Mouse (Mus musculus) urinary bladder, postnatal 14 days (tissue): Measurements from ENCODE around the gene Ears2.

Experiments
- DNase-seq: peaks from one replicate; pipeline ENCODE4 v3.0.0; 2021; ENCODE audit warnings: low spot score

The Ears2 gene

DNA sequence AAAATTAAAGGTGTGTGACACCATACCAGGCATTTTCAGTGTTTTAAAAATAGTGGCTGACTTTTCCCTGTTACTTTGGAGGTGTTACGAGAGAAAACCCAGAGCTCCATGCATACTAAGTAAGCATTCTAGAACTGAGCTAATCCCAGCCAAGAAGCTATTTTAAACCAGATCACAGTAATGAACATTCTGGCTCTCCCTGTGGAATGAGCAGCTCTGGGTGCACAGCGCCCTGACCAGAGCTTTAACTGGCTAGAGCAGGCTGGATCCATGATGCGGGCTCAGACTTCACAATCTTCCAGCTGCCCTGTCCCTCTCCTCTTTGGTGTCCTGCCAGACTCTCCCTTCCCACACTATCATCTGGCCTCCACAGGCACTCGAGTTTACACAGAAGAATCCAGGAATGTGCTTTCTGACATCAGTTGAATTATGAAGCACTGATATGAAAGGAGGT, 21.9 kb downstream of the Ears2 start:
- DNase-seq: peak; percentile 41

DNA sequence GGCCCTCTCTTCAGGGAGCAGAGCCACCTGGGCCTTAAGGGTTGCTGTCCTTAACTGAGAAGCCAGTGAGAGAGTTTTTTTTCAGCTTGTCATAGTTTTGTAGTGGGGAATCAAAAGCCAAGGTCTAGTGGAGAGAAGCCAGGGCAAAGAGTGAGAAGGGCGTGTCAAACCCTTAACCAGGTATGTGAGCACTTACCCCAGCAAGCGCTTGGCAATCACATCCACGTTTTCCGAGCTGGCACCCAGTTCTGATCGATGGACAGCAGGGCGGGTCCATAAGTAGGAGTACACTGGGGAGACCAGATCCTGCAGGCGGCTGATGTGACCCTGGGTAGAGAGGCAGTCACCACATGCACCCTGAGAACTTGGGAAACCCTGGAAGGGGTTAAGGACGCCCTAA, 23.0 kb downstream of the Ears2 start:
- no peak for DNase-seq

DNA sequence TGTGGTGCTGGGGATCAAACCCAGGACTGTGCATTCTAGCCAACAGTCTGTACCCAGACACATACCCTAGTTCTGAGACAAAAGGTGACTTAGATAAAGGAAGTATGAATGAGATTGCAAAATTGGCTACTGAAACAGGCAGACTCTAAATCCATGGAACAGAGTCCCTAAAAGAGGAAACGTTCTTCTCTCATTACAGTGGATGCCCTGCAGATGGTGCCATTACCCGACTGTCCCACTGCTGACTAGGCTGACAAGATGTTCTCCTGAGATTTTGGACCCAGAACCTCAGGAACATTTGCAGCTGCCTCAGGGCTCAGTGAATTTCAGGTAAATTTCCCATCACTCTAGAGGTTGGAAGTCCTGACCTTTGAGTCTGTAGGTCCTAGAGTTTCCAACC, 32.7 kb downstream of the Ears2 start:
- no peak for DNase-seq

DNA sequence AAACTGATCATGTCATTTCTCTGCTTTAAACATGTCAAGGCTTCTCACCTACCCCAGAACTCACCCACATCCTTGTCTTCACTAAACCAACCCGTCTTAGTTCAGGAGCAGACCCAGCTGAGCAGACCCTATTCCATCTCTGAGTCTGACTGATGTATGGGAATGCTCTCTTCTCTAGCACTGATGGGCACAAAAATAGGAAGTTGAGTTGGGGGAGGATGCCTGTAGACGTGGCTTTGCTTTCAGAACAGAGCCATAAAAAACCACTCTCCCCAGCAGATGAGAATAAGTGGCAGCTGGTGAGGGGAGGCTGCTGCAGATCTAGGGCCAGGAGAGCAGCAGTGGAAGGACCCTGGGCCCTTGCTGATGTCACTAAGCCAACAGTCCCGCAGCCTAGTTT, 33.7 kb downstream of the Ears2 start:
- no peak for DNase-seq

DNA sequence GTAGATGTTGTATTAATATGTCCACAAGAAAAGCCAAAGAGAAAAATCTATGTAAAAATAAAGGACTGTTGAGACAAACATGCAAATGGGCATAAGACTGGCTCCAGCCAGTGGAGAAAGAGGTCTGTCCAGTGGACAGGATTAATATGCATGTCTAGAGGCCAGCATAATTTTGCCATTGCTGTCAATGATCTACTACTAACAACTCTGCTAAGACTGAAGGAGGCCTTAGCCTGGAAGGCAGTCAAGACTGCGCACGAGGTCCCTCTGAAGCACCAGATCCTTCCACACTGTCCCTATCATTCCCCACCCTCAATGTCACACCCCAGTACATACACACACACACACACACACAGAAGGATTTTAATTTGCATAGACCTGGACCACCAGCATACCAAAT, 44.9 kb downstream of the Ears2 start:
- DNase-seq: no peak

DNA sequence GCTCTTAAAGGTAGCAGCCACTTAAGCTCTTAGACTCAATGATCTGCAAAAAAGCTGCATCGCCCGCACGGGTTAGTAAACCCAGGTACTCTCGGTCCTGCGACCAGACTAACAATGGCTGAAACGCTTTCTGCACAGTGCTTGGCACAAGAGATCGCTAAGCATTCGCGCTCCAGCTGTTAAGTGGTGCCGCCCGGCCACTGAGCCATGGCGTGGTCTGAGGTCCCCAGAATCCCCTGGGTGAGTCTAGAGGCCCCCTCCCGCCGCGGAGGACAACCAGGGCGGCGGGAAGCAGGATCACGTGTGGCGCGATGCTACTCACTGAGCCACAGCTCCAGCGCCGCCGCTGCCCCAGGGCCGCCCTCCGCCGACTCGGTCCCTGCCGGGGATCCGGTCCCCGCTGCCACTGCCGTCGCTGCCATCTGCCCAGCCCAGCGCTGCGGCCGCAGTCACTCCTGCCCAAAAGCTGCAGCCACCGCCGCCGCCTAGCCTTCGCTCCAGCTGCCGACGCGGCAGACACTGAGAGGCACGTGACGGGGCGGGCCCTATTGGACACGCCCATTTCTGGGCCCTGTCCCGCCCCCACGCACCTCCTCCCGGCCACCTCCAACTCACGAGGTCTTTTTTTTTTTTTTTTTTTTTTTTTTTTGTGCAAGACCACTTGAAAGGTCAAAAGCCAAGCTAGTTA, 46.3 kb downstream of the Ears2 start, which contains the start of gene Gga2:
Gene Gga2 (minus strand): TSS at position 556 of the 688 bp plus-strand sequence.
- DNase-seq: peak; percentile 89

DNA sequence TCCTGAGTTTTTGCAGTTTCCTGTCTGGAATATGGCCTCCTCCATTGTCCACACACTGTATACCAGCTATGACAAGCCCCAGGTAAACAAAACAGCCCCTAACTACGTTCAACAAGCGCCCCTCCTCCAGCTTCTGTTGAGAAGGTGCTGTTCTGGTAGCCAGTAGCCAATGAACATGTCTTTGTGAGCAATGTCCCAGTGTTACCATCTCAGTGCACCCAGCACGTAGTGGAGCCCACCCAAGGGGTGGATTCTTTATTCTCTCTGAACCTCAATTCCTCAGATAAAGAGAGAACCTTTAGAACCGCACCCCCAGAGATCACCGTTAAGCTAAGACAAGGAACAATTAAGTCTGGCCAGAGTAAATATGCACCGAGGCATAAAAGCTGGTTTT, 46.8 kb downstream of the Ears2 start:
- no peak for DNase-seq

DNA sequence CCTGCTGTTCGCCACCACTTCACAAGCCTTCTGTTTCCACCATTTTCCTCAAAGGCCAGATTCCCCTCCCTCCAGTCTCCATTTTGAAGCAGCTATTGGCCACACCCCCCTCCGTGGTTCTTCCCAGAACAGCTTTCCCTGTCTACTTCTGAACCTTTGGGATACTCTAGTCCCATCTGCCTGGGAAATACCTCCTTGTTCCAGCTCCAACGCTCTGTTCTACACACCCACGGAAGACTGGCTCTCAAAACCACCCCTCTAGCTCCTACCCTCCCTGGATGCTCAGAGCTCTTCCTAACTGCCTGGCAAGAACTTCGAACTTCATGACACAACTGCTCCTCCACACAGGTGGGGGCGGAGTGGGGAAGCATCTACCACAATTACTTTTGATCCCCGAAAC, 48.1 kb downstream of the Ears2 start:
- no peak for DNase-seq

DNA sequence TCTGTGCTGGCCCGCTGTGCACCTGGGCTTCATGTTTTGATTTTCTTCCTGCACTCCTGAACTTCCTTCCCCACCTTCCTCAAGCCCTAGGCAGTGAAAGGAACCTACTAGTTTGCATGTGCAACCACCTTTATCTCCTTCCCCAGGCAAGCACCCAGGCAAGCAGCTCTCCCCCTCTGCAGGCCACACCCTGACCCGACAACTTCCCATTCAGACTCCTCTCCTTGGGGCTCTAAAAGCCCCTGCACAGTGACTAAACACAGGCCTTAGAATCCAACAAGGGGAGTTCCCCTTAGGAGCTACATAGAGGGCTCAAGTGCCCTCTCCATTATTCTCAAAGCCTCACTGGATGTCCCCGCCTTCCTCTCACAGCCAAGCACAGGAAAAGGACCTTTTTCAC, 48.8 kb downstream of the Ears2 start:
- no peak for DNase-seq

DNA sequence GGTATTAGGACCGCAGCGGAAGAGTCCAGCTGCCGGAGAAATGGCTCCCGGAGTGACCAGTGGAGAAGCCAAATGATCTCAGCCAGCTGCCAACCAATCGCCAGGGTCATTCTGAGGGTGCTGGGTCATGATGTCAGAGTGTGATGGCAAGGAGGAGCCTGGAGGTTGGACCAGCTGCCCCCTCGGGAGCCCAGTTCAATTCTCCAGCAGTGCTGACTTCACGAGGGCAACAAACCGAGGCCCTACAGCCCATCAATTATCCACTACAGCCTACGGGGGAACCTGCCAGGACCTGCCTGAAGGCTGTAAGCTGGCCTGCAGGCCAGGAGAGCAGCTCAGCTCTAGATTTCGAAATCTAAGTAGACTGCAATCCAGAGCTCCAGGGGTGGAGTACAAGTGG, 51.3 kb downstream of the Ears2 start:
- DNase-seq: peak; percentile 75

DNA sequence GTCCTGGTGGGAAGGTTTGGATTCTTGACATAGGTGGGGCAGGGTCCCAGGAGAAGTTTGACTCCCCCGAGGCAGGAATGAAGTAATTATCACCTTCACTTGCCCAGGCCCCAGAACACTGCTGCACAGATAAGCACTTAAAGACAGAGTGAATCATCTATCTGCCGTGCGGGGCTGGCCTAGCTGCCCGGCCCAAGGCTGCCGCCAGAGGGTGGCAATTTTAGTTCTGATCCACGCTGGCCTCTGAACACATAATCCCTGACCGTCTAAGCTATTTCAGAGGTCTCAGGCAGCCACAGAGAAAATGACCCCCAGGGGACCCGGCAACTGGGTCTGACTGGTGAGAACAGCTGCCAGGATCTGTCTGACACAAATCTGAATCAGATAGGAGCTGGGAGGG, 52.0 kb downstream of the Ears2 start:
- peak; percentile 53 for DNase-seq

DNA sequence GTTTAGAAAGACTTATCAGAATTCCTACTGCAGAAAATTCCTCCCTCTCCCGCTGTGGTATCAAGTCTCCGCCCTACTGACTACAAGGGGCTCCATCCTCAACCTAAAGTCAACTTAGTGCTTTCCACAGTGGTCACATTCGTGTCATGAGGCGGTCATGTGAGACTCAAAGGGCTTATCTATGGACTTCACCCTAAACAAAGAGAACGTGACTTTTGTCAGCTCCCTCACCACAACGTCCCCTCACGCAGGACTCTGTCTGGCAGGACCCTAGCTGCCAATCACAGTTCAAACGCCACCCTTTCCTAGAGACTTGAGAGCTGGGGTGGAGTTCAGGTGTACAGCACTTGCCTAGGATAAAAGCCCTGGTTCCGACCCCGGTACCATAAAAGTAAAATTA, 54.1 kb downstream of the Ears2 start:
- DNase-seq: no peak

DNA sequence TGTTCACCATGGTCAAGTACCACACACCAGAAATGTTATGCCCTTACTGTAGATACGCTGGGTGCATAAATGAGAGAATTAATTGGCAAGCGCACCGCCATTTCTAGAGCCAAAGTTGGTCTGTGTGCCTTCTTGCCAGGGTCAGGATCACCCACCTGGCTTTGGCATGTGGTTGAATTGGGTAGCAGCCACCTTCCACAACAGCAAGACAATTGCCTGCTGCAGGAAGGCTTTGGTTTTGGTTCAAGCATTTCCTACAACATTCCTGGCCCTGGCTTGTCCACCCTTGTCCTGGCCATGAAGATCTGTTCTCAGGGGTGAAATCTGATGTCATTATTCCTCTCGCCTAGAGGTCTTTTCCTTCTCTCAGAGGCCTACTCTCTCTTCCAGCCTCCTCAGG, 54.7 kb downstream of the Ears2 start:
- DNase-seq: no peak

DNA sequence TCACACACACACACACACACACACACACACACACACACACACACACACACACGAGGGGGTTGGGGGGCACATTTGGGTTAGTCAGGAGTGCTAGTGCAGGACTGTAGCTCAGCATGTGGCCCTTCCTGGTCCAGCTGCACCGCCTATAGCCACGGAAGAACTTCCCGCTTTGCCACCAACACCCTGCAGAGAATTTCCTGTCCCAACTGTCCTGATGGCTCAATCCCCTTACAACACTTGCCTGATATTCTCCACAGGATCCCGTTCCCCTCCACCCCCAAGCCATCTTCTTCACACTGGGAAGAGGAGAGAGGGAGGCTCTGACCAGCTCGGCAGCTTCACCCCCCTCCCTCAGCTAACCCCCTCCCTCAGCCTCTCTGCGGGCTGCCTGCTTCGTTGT, 66.7 kb downstream of the Ears2 start:
- DNase-seq: no peak

DNA sequence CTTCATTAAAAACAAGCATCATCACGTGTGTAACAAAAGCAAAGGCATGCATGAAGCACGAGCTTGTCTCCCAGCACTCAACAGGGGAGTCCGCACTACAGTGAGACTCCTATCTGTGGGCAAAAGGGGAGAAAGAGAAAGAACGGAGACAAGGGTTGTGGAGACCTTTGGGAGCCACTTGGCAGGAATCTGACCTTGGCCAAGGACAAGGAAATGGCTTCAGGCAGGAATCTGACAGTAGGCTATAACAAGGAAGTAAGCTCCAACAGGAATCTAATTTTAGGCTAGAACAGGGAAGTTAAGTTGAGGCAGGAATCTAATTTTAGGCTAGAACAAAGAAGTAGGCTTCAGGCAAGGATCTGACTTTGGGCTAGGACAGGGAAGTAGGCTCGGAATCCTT, 71.1 kb downstream of the Ears2 start:
- no peak for DNase-seq
